Mouse (Mus musculus) cerebellum, postnatal 36 days (tissue): Measurements from ENCODE around the gene Hsd3b2.
"Not testable (repeated sequence)": the region's sequence is repeated elsewhere in the genome, so short reads cannot be mapped to it uniquely, and the experiment has no call there.

Experiments used
- DNase-seq, 2 experiments: peaks; one replicate each; pipeline ENCODE4 v3.0.0; 2021 to 2022; ENCODE audit warnings: mixed read lengths in 2 of 2

The Hsd3b2 gene

DNA sequence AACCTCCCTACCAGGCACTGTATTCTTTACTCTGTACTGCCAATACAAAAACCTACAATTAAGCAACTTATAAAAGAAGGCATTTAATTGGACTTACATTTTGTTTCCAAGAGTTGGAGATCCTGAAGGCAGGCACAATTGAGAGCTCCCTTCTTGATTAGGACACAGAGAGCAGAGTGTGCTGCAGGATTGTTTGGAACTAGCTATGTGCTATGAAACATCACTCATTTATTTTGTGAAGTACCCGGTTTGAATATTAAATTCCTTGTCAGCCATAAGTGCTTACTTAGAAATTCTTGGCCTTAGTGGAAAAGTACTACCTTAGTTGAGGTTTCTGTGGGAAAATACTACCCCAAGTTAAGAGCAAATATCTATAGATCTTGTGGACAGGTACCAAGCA lies at the start of gene Hsd3b2:
Gene Hsd3b2 (minus strand): TSS at position 168 of the 400 bp plus-strand sequence.
- DNase-seq, result no peak

DNA sequence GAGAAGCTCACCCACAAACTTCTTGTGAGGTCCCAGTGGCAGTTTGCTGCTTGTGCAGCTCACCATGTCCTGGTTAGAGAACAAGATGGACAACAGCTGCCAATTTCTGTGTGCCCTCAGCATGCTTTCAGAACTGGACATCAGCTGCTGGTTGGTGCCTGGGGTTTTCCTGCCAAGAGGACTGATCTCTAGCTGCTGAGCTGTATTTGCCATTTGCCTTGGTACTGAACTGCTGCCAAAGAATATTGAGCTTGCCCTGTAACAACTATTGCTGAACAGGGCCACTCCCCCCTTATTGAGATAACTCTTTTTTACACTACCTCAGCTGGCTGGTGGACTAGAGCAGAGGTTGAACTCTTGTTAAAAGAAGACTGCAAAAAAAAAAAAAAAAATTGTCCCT lies 39.8 kb upstream of the Hsd3b2 start:
- DNase-seq, result no peak

DNA sequence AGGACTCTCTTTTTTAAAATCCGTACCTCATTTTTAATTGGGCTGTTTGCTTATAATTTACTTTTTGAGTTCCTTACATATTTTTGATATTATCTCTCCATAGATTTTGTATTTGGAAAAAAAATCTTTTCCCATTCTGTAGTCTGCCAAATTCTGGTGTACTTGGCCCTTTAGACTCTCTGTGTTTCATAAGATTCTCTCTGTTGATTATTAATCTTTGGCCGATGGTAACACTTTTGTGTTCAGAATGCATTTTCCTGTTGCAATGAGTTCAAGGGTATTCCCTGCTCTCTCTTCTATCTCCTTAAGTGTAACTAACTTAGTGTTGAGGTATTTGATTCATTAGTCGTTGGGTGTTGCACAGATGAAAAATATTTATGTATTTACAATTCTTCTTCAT lies 32.5 kb upstream of the Hsd3b2 start:
- no peak for DNase-seq

DNA sequence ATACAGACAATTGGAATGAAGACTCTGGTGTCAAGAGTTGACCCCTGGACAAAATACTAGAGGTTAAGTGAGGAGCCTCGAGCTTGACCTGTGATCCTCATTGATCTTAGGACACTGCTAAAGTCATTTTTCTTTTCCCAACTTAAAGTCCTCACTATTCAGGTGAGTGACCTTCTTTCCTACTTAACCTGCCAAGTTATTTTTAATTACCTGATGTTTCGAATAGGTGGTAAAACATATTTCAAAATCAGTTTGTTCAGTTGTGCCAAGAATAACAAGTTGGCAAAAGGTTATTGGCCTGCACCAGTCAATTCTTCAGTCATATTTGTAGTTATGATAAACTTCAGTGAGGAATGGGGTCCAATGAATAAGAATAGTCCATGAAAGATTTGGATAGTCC lies 27.8 kb upstream of the Hsd3b2 start:
- DNase-seq, result no peak

DNA sequence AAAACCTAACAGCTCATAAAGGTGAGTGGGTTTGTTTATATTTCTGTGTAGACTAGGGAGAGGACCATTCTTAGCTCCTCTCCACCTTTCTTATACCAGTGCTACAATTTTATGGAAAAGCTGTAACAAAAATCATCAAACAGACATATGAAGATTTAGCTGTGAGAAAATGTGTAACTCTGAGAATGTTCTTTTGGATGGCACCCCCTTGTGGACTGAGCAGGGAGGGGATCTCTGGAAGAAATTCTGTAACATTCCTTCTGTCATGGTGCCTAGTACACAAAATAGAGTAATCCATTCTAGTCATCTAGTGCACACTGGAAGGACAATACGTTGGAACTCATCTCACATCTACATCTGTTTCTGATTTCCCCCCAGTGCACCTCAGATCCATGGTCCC lies 16.7 kb upstream of the Hsd3b2 start:
- not testable (repeated sequence) for DNase-seq

DNA sequence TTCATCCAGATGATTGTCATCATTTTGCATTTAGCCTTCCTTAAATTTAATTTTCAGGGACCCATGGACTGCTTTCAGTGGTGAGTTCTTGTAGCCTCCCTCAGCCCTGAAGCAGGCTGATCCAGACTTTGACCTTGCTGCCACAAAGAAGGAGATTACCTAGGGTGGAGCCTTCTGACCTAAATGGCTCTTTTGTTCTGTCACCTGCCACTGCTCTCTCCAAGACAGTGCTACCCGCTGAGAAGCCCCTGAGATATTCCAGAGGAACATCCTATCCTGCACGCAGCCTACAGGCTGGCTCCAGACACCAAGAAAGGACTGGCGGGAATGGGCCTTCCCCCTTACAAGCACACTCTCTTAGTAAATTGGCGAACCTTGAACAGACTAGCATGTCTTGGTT lies 10.0 kb upstream of the Hsd3b2 start:
- no peak for DNase-seq

DNA sequence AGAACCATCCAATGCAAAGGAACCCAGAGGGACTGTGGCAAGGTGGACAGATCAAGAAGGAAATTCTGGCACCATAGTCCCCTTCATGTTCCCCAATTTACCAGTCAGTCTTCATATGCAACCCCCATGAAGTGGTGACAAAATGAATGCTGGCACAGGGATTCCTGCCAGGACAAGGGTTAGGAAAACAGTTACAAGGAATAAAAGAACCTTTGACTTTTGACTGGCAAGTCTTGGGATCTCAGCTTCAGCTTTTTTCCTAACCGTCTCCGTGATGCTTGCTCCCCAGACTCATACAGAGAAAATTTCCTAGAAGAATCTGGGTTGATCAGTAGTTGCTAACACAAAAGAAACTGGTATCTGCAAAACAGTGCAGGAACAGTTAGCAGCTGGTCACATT lies 9.4 kb upstream of the Hsd3b2 start:
- no peak for DNase-seq

DNA sequence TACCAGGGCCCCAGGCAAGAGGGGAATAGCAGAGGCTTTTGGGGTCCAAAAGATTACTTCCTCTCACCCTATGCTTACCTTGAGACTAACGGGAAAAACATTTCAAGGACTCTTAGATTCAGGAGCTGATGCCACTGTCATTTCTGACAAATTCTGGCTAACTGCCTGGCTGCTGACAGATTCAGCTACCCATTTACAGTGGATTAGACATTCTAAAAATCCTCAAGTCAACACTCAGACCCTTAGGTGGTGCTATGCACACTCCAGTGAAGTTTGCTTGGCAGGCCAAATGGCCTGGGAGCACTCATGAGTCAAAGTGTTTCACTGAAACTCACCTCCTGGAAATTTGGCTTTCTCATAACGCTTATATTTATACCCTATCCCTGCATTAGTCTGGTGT lies 1.9 kb upstream of the Hsd3b2 start:
- DNase-seq, result no peak

DNA sequence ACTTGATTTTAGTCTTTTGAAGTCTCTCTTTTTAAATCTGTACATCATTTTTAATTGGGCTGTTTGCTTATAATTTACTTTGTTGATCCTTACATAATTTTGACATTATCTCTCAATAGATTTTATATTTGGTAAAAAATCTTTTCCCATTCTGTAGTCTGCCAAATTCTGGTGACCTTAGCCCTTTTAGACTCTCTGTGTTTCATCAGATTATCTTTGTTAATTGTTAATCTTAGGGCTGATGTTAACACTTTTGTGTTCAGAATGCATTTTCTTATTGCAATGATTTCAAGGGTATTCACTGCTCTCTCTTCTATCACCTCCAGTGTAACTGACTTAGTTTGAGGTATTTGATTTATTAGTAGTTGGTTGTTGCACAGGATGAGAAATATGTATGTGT lies 3.6 kb downstream of the Hsd3b2 start:
- no peak for DNase-seq

DNA sequence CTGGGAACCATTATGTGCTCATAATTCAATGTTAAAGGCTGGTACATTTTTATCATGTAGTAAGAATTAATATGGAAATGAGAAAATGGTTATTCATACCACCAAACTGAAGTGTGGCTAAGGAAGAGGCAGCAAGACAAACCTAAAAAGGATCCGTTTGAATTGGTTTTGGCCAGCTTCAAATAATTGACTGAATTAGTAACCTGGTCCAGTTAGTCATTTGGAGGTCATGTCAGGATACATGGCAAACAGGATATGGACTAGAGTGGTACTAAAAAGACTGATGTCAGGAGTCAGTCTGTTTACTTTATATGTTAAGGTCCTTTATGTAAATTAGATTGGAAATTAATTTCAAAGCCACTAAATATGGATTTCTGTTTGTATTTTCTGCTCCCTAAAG lies 41.9 kb downstream of the Hsd3b2 start:
- no peak for DNase-seq

DNA sequence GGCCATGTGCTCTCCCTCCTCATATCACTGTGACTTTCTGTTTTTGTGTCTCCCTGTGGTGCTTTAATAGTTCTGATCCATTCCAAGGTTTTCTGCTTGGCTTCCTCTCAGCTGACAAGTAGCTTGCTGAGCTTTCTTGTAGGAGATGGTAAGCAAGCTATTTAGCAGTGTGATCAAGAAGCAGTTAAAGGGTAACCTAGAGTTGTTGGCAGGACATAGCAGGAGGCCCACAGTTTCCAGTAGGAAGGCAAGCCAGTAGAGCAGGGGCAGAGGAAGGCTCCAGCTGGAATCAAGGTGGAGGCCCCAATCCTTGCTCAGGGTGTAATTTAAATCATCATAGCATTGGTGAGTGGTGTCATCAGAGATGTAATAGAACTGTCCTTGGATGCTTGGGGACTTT lies 43.6 kb downstream of the Hsd3b2 start:
- DNase-seq, result no peak
